19 mouse cellular contexts compared by ENCODE assay signal in the genomic region with DNA sequence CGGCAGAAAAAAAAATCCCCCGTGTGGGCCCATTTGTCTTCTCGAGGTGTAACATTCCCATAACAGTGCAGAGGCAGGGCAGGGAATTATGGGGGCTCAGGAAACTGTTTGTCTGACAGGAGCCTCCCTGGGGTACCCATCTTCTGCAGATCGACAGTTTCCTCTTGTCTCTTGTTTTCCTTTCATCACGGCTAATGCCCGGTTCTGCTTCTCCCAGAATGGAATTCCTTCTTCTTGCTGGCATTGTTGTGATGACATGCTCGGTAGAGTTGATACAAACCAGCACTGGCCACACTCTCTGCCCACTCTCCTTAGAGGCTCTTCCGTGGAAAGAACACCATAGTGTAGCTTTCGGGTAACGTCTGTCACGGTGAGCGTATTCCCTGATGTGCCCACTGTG. TPM values are rescaled to one million over a fixed set of nuclear protein-coding genes. Genes with fewer than 3 reads are reported as not detected.
DNase-seq lines count a peak whose midpoint lies in the region; ATAC-seq and TF ChIP-seq lines count a peak whose summit lies in the region.
"Had no signal": no experiment of that assay in that cellular context is flagged by ENCODE, and none has a peak within 500 bp of the region (broad histone marks: within the 10 kb centered on the region; RNA-seq: fewer than 3 reads in every experiment).

No protein-coding gene starts in this region.

- TF ChIP-seq CTCF in kidney, adult 2 months (conservative IDR thresholded peaks at IDR 0.05; ENCODE audit: insufficient read depth, insufficient read length, low read depth, low read length) = no peak

- no peak for ATAC-seq in kidney, embryonic 14.5 days (ENCODE audit: low FRiP score, low TSS enrichment)
- no peak for ATAC-seq in hindbrain, embryonic 13.5 days (ENCODE audit: low FRiP score)

- WGBS in heart, embryonic 10.5 days = 22% methylated on average over 12 of the region's 12 CpGs
- 51% methylated on average over 12 of the region's 12 CpGs for WGBS in kidney, embryonic 14.5 days
- WGBS in kidney, adult 2 months = 54% methylated on average over 12 of the region's 12 CpGs
- 19% methylated on average over 12 of the region's 12 CpGs for WGBS in hindbrain, embryonic 13.5 days

- H3K4me1 ChIP-seq in heart, embryonic 10.5 days = peaks cover 48% of the 10 kb centered on the region
- H3K4me1 ChIP-seq in kidney, embryonic 14.5 days (ENCODE audit: control insufficient read depth, insufficient read depth, low read length) = peaks cover 16% of the 10 kb centered on the region
- H3K4me1 ChIP-seq in kidney, adult 2 months (ENCODE audit: control insufficient read depth, insufficient read depth, low read length) = 0 out of 2 replicates have a peak, but pooled peaks cover 2% of the 10 kb centered on the region
- peaks cover 53% of the 10 kb centered on the region for H3K4me1 ChIP-seq in hindbrain, embryonic 13.5 days (replicated peaks)

- no peak for TF ChIP-seq POLR2A in kidney, adult 2 months (IDR thresholded peaks at IDR 0.05; ENCODE audit: low read depth, low read length)
- TF ChIP-seq POLR2A in myocyte (IDR thresholded peaks at IDR 0.05; ENCODE audit: insufficient read length, low read depth) = no peak

- H3K9ac ChIP-seq in kidney, embryonic 14.5 days (ENCODE audit: low read depth, low read length) = peak overlapping the region; percentile 42; the same call in 1 of the 2 replicates
- no peak overlapping the region for H3K9ac ChIP-seq in hindbrain, embryonic 13.5 days
- H3K9ac ChIP-seq: embryonic facial prominence, embryonic 13.5 days had no signal

- no peak overlapping the region; the same call in 1 of the 2 replicates for H3K4me3 ChIP-seq in heart, embryonic 10.5 days
- no peak overlapping the region for H3K4me3 ChIP-seq in kidney, embryonic 14.5 days (ENCODE audit: low read length)
- H3K4me3 ChIP-seq in kidney, adult 2 months (ENCODE audit: insufficient read depth, low read depth, low read length) = no peak overlapping the region
- H3K4me3 ChIP-seq in hindbrain, embryonic 13.5 days = no peak overlapping the region
- no peak overlapping the region for H3K4me3 ChIP-seq in myocyte
- H3K4me3 ChIP-seq: embryonic facial prominence, embryonic 13.5 days had no signal

- H3K36me3 ChIP-seq in heart, embryonic 10.5 days = no peaks in the 10 kb centered on the region
- no peaks in the 10 kb centered on the region for H3K36me3 ChIP-seq in kidney, embryonic 14.5 days (ENCODE audit: control insufficient read depth, insufficient read depth, low read length)
- no peaks in the 10 kb centered on the region for H3K36me3 ChIP-seq in kidney, adult 2 months (ENCODE audit: control insufficient read depth, insufficient read depth, low read length)
- no peaks in the 10 kb centered on the region for H3K36me3 ChIP-seq in hindbrain, embryonic 13.5 days
- no peaks in the 10 kb centered on the region for H3K36me3 ChIP-seq in myocyte (ENCODE audit: control insufficient read depth, insufficient read depth)
- H3K36me3 ChIP-seq: embryonic facial prominence, embryonic 13.5 days had no signal

- H3K27me3 ChIP-seq in heart, embryonic 10.5 days (ENCODE audit: insufficient read depth, poor library complexity, severe bottlenecking) = 0 out of 2 replicates have a peak, but pooled peaks cover 3% of the 10 kb centered on the region
- H3K27me3 ChIP-seq in kidney, embryonic 14.5 days (ENCODE audit: control insufficient read depth, insufficient read depth, low read length) = no peaks in the 10 kb centered on the region
- no peaks in the 10 kb centered on the region for H3K27me3 ChIP-seq in kidney, adult 2 months (replicated peaks; ENCODE audit: control insufficient read depth, insufficient read depth, low read length)
- no peaks in the 10 kb centered on the region; the same call in 1 of the 2 replicates for H3K27me3 ChIP-seq in hindbrain, embryonic 13.5 days
- H3K27me3 ChIP-seq in myocyte (ENCODE audit: control insufficient read depth, insufficient read depth, insufficient read length) = no peaks in the 10 kb centered on the region
- H3K27me3 ChIP-seq: embryonic facial prominence, embryonic 13.5 days had no signal

- H3K4me2 ChIP-seq in kidney, embryonic 14.5 days (replicated peaks; ENCODE audit: low read depth, low read length) = no peak overlapping the region
- no peak overlapping the region for H3K4me2 ChIP-seq in hindbrain, embryonic 13.5 days
- H3K4me2 ChIP-seq in myocyte (ENCODE audit: low read depth) = peak overlapping the region; percentile 10
- H3K4me2 ChIP-seq: embryonic facial prominence, embryonic 13.5 days had no signal

- H3ac ChIP-seq in myocyte (ENCODE audit: control insufficient read depth, insufficient read length) = no peak overlapping the region

- H3K27ac ChIP-seq in heart, embryonic 10.5 days = peak overlapping the region; percentile 62
- no peak overlapping the region for H3K27ac ChIP-seq in kidney, embryonic 14.5 days (ENCODE audit: low read depth, low read length)
- H3K27ac ChIP-seq in kidney, adult 2 months (ENCODE audit: insufficient read depth, low read depth, low read length) = no peak overlapping the region
- peak overlapping the region; percentile 55 for H3K27ac ChIP-seq in hindbrain, embryonic 13.5 days
- H3K27ac ChIP-seq: embryonic facial prominence, embryonic 13.5 days had no signal

- no peak for DNase-seq in heart, embryonic 10.5 days (ENCODE audit: low spot score)
- no peak for DNase-seq in heart, adult 8-10 months (ENCODE audit: low spot score)
- no peak for DNase-seq in kidney, adult 2 months
- no peak for DNase-seq in cerebellum, adult 11 months
- DNase-seq: B cell, adult 2 months; gastrocnemius, postnatal 10 days; heart, postnatal 14 days; kidney, adult 11 months; kidney, postnatal 36 days; liver; lung, adult 18-20 months; lung, postnatal 36 days; right cerebral cortex, postnatal 25 days; thymus, postnatal 4 days had no signal

- H3K79me2 ChIP-seq in myocyte (ENCODE audit: control insufficient read depth, insufficient read depth) = no peaks in the 10 kb centered on the region

- H3K9me3 ChIP-seq in heart, embryonic 10.5 days = no peaks in the 10 kb centered on the region
- no peaks in the 10 kb centered on the region for H3K9me3 ChIP-seq in kidney, embryonic 14.5 days (ENCODE audit: control insufficient read depth, low read length)
- H3K9me3 ChIP-seq in hindbrain, embryonic 13.5 days = no peaks in the 10 kb centered on the region
- H3K9me3 ChIP-seq: embryonic facial prominence, embryonic 13.5 days had no signal

TF ChIP-seq in myocyte, 11 proteins besides CTCF, POLR2A, EP300 and RAD21:
- TF ChIP-seq E2F4 (IDR thresholded peaks at IDR 0.05; ENCODE audit: insufficient read depth) (no peak), TCF3 (IDR thresholded peaks at IDR 0.05; ENCODE audit: insufficient read length, low read depth) (no peak), CEBPB (IDR thresholded peaks at IDR 0.05; ENCODE audit: insufficient read depth, poor library complexity, severe bottlenecking) (no peak), POLR2AphosphoS2 (IDR thresholded peaks at IDR 0.05; ENCODE audit: insufficient read length, low read depth) (no peak), SRF (IDR thresholded peaks at IDR 0.05; ENCODE audit: control insufficient read depth, insufficient read length, low read depth) (no peak), USF1 (IDR thresholded peaks at IDR 0.05; ENCODE audit: low read depth) (no peak), MYOG (IDR thresholded peaks at IDR 0.05; ENCODE audit: control insufficient read depth in 1 of 3, insufficient read depth in 1 of 3, insufficient read length in 2 of 3, low read depth in 2 of 3) (no peak), MAX (IDR thresholded peaks at IDR 0.05; ENCODE audit: low read depth) (no peak), MYOD1 (IDR thresholded peaks at IDR 0.05; ENCODE audit: control insufficient read depth in 1 of 3, insufficient read length in 2 of 3, low read depth in 2 of 3) (no peak), TCF12 (IDR thresholded peaks at IDR 0.05; ENCODE audit: insufficient read depth, poor library complexity, severe bottlenecking) (no peak), REST (IDR thresholded peaks at IDR 0.05; ENCODE audit: insufficient read depth, insufficient read length) (no peak)

RNA-seq across cellular contexts. Expression of gene Camk1g, which starts 19.9 kb away (rescaled TPM):
- polyA plus RNA-seq in heart, embryonic 10.5 days (2016; fragmentation: Nextera tagmentation; extraction: Ambion mirVana) = 7.2 and 8.3 TPM in 2 replicates
- total RNA-seq in heart, adult 8-10 months (2022) = under 1 TPM; 0.14 to 0.72 (median 0.22) TPM
- polyA plus RNA-seq in kidney, embryonic 14.5 days (2014; fragmentation: Nextera tagmentation; extraction: Ambion mirVana) = 10.2 and 13.4 TPM in 2 replicates
- 8.2 and 9.0 TPM in 2 replicates for polyA plus RNA-seq in kidney, adult 2 months (2012; rRNA removed)
- 31.7 and 35.5 TPM in 2 replicates for polyA plus RNA-seq in hindbrain, embryonic 13.5 days (2015; fragmentation: Nextera tagmentation; extraction: Ambion mirVana)
- 4.1 TPM for polyA plus RNA-seq in myocyte (2012; fragmentation: generic; extraction: Trizol)
- total RNA-seq: monocyte, adult 5-6 weeks had no signal

Comparison
In these comparisons a context has a peak if more than half of its experiments do, and no peak if none do; other contexts are left out.
1. H3K27ac ChIP-seq: peak in heart, embryonic 10.5 days (single experiment) and hindbrain, embryonic 13.5 days (single experiment); none in kidney, embryonic 14.5 days (single experiment) and kidney, adult 2 months (single experiment).